Mouse (Mus musculus): Measurements from ENCODE around the gene Homer2. TPM values are rescaled to one million over a fixed set of nuclear protein-coding genes. Genes with fewer than 3 reads are reported as not detected.

Homer2 gene
- polyA plus RNA-seq, 1 experiment from 2014 or later: 16.4 TPM

DNA sequence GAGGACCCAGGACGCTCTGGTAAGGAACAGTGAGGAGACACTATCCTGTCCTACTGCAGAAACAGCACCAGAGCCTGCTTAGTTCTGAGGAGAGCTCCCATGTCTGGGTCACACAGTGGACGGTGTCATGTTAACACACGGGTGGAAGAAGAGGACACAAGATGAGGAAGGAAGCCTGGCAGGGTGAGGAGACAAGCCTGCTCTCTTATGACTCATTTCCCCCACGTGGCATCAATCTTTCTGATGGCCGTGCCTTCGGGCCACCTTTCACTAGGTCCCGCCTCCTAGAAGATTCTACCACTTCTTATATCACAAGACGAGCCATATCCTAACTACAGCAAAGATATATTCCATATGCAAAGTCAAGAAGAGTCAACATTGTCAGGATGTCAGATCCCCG, 40.7 kb downstream of the Homer2 start:
- Histone ChIP-seq H3K9ac (no peak overlapping the region), H3K36me3 (no peaks in the 10 kb centered on the region), H3K27me3 (no peaks in the 10 kb centered on the region), H3K9me3 (no peaks in the 10 kb centered on the region), H3K4me3 (no peak overlapping the region), H3K27ac (no peak overlapping the region), H3K4me1 (no peaks in the 10 kb centered on the region), H3K4me2 (no peak overlapping the region)
- ATAC-seq (ENCODE audit: insufficient number of reproducible peaks, insufficient read depth, low FRiP score, low TSS enrichment, low read depth): no peak
- WGBS: 80% methylated on average over 9 of the region's 9 CpGs

DNA sequence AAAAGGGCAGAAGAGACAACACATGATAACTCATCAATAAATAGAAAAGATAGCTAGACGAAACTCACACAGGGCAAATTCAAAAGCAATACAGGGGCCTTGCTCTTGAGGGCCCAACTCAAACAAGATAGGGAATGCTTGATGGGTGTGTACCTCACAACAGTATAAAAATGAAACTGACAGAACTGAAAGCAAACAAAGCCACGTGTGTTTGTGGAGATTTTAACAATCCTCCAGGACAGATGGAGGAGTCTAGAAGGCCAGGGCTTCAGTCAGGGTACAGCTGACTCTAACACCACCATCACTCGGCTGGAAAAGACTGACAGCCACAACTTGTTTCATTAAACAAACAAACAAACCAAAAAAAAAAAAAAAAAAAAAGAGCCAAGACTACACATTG, 44.3 kb downstream of the Homer2 start:
- no peaks in the 10 kb centered on the region for H3K4me1 ChIP-seq
- H3K36me3 ChIP-seq: no peaks in the 10 kb centered on the region
- H3K27ac ChIP-seq: no peak overlapping the region
- 62% methylated on average over 3 of the region's 3 CpGs for WGBS
- H3K4me2 ChIP-seq: no peak overlapping the region
- no peak overlapping the region for H3K4me3 ChIP-seq
- ATAC-seq (ENCODE audit: insufficient number of reproducible peaks, insufficient read depth, low FRiP score, low TSS enrichment, low read depth): no peak
- no peak overlapping the region for H3K9ac ChIP-seq
- no peaks in the 10 kb centered on the region for H3K27me3 ChIP-seq
- no peaks in the 10 kb centered on the region for H3K9me3 ChIP-seq

DNA sequence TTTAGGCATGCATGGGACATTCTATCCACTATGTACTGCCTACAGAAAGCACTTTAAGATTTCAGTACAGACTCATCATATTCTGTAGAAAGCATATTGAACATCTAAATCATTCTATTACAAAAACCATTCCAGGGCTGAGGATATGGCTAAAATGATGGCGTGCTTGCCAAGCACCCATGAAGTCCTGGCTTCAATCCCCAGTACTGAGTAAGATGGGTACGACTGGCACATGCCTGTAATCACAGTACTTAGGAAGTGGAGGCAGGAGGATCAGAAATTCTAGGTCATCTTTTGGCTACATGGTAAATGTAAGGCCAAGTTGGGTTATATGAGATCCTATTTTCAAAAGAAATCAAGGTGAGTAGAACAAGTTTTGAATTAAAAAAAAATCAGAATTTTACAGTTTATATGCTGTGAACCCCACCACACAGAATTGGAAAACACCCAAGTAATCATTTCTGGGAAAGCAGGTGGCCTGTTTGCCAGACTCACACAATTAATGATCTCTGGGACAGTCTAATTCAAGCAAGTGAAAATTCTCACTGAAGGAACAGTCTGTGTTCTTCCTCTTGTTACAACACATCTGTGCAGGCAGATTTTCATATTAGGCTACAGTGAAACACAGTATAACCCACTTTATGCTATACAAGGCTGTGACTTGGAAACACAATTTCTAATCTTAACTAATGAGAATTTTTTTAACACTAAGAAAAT, 49.5 kb downstream of the Homer2 start:
- WGBS: 88% methylated on average over 2 of the region's 2 CpGs
- Histone ChIP-seq H3K36me3 (no peaks in the 10 kb centered on the region), H3K9ac (no peak overlapping the region), H3K4me3 (no peak overlapping the region), H3K4me1 (peaks cover 27% of the 10 kb centered on the region), H3K27ac (no peak overlapping the region), H3K9me3 (no peaks in the 10 kb centered on the region), H3K27me3 (peaks cover 5% of the 10 kb centered on the region), H3K4me2 (no peak overlapping the region)
- ATAC-seq (ENCODE audit: insufficient number of reproducible peaks, insufficient read depth, low FRiP score, low TSS enrichment, low read depth): no peak

GRCm38 (mm10) chr7:81657055-81657454, 50.3 kb downstream of the Homer2 start:
- Histone ChIP-seq H3K9ac (no peak overlapping the region), H3K4me2 (no peak overlapping the region), H3K27ac (no peak overlapping the region), H3K4me3 (no peak overlapping the region), H3K27me3 (peaks cover 10% of the 10 kb centered on the region), H3K36me3 (no peaks in the 10 kb centered on the region), H3K9me3 (no peaks in the 10 kb centered on the region), H3K4me1 (peaks cover 34% of the 10 kb centered on the region)
- WGBS: 82% methylated on average over 3 of the region's 3 CpGs
- ATAC-seq (ENCODE audit: insufficient number of reproducible peaks, insufficient read depth, low FRiP score, low TSS enrichment, low read depth): no peak

GRCm38 (mm10) chr7:81656635-81657034, 50.7 kb downstream of the Homer2 start:
- Histone ChIP-seq H3K36me3 (no peaks in the 10 kb centered on the region), H3K4me2 (no peak overlapping the region), H3K9me3 (no peaks in the 10 kb centered on the region), H3K4me1 (peaks cover 38% of the 10 kb centered on the region), H3K9ac (no peak overlapping the region), H3K27me3 (peaks cover 10% of the 10 kb centered on the region), H3K4me3 (no peak overlapping the region), H3K27ac (no peak overlapping the region)
- no peak for ATAC-seq (ENCODE audit: insufficient number of reproducible peaks, insufficient read depth, low FRiP score, low TSS enrichment, low read depth)
- 76% methylated on average over 8 of the region's 8 CpGs for WGBS

GRCm38 (mm10) chr7:81654946-81655718, 52.2 kb downstream of the Homer2 start:
- no peak overlapping the region for H3K9ac ChIP-seq
- 55% methylated on average over 9 of the region's 9 CpGs for WGBS
- H3K36me3 ChIP-seq: no peaks in the 10 kb centered on the region
- H3K27ac ChIP-seq: peak overlapping the region; percentile 77
- H3K4me1 ChIP-seq: peaks cover 46% of the 10 kb centered on the region
- 0 out of 2 replicates have a peak overlapping the region, but pooled peaks have one; percentile 49 for H3K4me2 ChIP-seq
- no peak for ATAC-seq (ENCODE audit: insufficient number of reproducible peaks, insufficient read depth, low FRiP score, low TSS enrichment, low read depth)
- H3K4me3 ChIP-seq: no peak overlapping the region
- H3K9me3 ChIP-seq: no peaks in the 10 kb centered on the region
- H3K27me3 ChIP-seq: peaks cover 10% of the 10 kb centered on the region

- Histone ChIP-seq H3K27ac (peak overlapping the region; percentile 77), H3K27me3 (peaks cover 10% of the 10 kb centered on the region), H3K9me3 (no peaks in the 10 kb centered on the region), H3K9ac (peak overlapping the region; percentile 11; the same call in 1 of the 2 replicates), H3K4me3 (peak overlapping the region; percentile 10; the same call in 1 of the 2 replicates), H3K36me3 (no peaks in the 10 kb centered on the region), H3K4me2 (peak overlapping the region; percentile 49), H3K4me1 (peaks cover 46% of the 10 kb centered on the region)
- 12% methylated on average over 8 of the region's 8 CpGs for WGBS
- ATAC-seq (ENCODE audit: insufficient number of reproducible peaks, insufficient read depth, low FRiP score, low TSS enrichment, low read depth): no peak
Observed at GRCm38 (mm10) chr7:81653988-81654387, 53.3 kb downstream of the Homer2 start.

GRCm38 (mm10) chr7:81652296-81652695, 55.0 kb downstream of the Homer2 start:
- H3K4me3 ChIP-seq: no peak overlapping the region
- H3K27me3 ChIP-seq: peaks cover 10% of the 10 kb centered on the region
- ATAC-seq (ENCODE audit: insufficient number of reproducible peaks, insufficient read depth, low FRiP score, low TSS enrichment, low read depth): no peak
- WGBS: 72% methylated on average over 2 of the region's 2 CpGs
- H3K36me3 ChIP-seq: no peaks in the 10 kb centered on the region
- H3K9me3 ChIP-seq: no peaks in the 10 kb centered on the region
- H3K4me1 ChIP-seq: peaks cover 46% of the 10 kb centered on the region
- no peak overlapping the region for H3K9ac ChIP-seq
- H3K27ac ChIP-seq: no peak overlapping the region
- H3K4me2 ChIP-seq: no peak overlapping the region

DNA sequence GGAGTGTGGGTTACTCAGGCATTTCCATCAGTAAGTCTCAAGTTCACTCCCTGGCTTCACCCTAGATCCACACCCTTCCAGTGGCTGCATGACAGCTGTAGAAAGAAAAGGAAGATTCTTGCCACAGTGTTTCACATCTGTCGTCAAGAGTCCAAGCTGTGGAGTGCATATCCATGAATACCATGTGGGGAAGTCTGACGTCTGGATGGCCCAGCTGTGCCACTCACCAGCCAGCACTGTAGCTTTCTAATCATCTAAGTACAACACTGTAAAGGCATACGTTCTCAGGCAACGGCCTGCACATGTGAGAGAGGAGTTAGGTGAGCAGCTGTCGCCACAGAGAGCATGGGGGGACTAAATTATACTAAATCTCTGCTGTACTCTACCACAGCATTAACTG, 56.0 kb downstream of the Homer2 start:
- H3K9me3 ChIP-seq: no peaks in the 10 kb centered on the region
- peak; percentile 57; the same call in 1 of the 2 replicates for ATAC-seq (ENCODE audit: insufficient number of reproducible peaks, insufficient read depth, low FRiP score, low TSS enrichment, low read depth)
- no peak overlapping the region for H3K9ac ChIP-seq
- H3K27me3 ChIP-seq: peaks cover 14% of the 10 kb centered on the region
- peaks cover 46% of the 10 kb centered on the region for H3K4me1 ChIP-seq
- no peak overlapping the region for H3K27ac ChIP-seq
- H3K36me3 ChIP-seq: no peaks in the 10 kb centered on the region
- H3K4me2 ChIP-seq: no peak overlapping the region
- WGBS: 30% methylated on average over 5 of the region's 5 CpGs
- H3K4me3 ChIP-seq: no peak overlapping the region

DNA sequence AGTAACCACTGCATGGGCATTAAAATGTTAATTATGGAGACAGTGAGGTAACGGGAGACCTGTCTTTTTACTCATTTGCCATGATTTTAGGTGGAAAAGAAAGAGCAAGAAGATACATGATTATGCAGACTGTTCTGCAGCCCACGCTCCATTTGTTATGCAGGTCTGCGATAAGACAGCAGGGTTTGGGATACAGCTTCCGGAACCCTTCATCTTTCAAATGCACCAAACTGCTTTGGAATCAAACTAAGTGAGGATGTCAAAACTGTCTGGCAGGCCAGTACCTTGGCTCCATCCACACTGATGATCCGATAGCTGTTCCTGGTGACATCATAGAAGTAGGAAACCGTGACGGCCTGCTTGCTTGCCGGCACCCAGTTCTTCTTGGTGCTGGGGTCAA, 58.1 kb downstream of the Homer2 start:
- Histone ChIP-seq H3K9ac (no peak overlapping the region), H3K27ac (no peak overlapping the region), H3K4me3 (no peak overlapping the region), H3K4me2 (no peak overlapping the region), H3K4me1 (peaks cover 34% of the 10 kb centered on the region), H3K27me3 (peaks cover 14% of the 10 kb centered on the region), H3K9me3 (no peaks in the 10 kb centered on the region), H3K36me3 (no peaks in the 10 kb centered on the region)
- no peak for ATAC-seq (ENCODE audit: insufficient number of reproducible peaks, insufficient read depth, low FRiP score, low TSS enrichment, low read depth)
- WGBS: 88% methylated on average over 8 of the region's 8 CpGs

DNA sequence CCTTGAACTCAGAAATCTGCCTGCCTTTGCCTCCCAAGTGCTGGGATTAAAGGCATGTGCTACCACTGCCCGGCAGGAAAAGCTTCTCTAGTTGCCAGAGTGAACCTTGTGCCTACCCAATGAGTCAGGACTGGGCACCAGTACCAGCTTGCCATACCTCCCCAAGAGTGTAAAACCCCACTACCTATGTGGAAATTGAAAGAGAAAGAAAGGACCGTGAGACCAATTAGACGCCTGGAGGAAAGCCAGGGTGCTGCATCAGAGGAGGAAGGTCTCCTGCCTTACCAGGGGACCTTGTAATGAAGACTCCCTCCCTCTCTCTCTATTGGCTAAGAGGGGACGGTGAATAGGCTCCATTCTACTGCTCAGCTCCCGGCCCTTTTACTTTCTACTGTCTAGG, 59.4 kb downstream of the Homer2 start:
- no peaks in the 10 kb centered on the region for H3K9me3 ChIP-seq
- H3K4me3 ChIP-seq: no peak overlapping the region
- no peaks in the 10 kb centered on the region for H3K36me3 ChIP-seq
- no peak overlapping the region for H3K9ac ChIP-seq
- peaks cover 21% of the 10 kb centered on the region for H3K4me1 ChIP-seq
- no peak for ATAC-seq (ENCODE audit: insufficient number of reproducible peaks, insufficient read depth, low FRiP score, low TSS enrichment, low read depth)
- peaks cover 10% of the 10 kb centered on the region for H3K27me3 ChIP-seq
- 64% methylated on average over 5 of the region's 5 CpGs for WGBS
- no peak overlapping the region for H3K4me2 ChIP-seq
- no peak overlapping the region for H3K27ac ChIP-seq

Measured in embryonic facial prominence, embryonic 13.5 days (tissue).